Mouse (Mus musculus): ENCODE data around the gene Rnf13.

DNA sequence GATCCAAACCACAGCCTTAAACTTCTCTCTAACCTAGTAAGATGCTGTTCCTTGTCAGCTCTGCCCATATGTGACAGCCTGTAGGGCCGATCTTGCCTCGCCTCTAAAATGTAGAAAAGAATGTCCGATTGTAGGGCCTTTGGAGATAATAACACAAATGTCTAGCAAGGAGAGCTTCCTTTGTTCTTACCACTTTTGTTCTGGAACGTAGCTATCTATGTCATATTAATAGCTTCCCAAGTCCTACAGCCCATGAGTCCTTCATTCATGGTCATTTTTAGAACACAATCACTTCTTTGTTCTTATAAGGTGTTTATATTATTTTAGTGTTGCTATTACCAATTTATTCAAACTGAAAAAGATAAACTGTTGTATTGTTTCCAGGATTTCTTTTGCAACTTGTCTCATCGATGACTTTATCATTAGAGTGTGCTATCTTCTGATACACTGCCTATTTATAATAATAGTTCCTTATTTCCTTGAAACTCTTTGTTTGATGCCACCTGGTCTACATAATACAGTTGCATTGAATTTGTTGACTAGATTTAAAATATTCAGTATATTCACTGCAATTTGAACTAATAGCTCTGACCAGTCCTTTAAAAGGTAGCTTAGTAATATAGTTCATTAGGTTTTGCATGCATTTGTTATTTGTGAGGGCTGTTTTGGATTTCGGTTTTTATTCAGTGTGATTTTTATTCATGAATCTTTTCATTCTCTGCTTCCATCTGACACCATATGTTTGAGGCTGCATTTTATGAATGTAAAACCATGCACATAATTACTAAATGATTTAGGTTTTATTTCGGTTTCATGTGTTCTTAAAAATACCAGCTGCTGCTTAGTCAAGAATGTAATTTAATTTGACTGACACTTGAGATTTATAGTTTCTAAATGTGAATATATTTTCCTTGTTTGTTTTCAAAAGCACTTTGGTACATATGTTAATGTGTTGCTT lies 53.4 kb downstream of the Rnf13 start:
- TF ChIP-seq CTCF (IDR thresholded peaks at IDR 0.05; ENCODE audit: low read depth, low read length) (no peak), GATA1 (IDR thresholded peaks at IDR 0.05; ENCODE audit: borderline replicate concordance, low read length) (no peak), TAL1 (conservative IDR thresholded peaks at IDR 0.05; ENCODE audit: low read depth, low read length) (no peak), POLR2AphosphoS5 (IDR thresholded peaks at IDR 0.05; ENCODE audit: insufficient replicate concordance, low read depth, low read length) (no peak), GATA2 (IDR thresholded peaks at IDR 0.05; ENCODE audit: borderline replicate concordance, low read depth, low read length) (no peak)
